Mouse (Mus musculus) hindbrain, embryonic 14.5 days (tissue): ENCODE measurements around the gene Pax6. TPM values are rescaled to one million over a fixed set of nuclear protein-coding genes. Genes with fewer than 3 reads are reported as not detected.

Source experiments
- ATAC-seq: fragments of 200-750 bp; cut with Nextera tagmentation; 2 replicates; pipeline ENCODE4 v1.8.0; 2017; ENCODE audit warnings: moderate number of reproducible peaks, mild to moderate bottlenecking, moderate TSS enrichment, moderate library complexity; ENCODE audit not compliant: low FRiP score
- DNase-seq: peaks from one replicate; pipeline ENCODE4 v3.0.0-alpha.2; 2015; ENCODE audit warnings: low spot score
- H3K27ac ChIP-seq: fragments of 300-500 bp; sonication (generic); 2 replicates; pipeline ENCODE4 v1.5.1; 2014; ENCODE audit warnings: mild to moderate bottlenecking, moderate library complexity
- H3K27me3 ChIP-seq: fragments of 300-500 bp; sonication (generic); 2 replicates; pipeline ENCODE4 v1.6.1; 2014; ENCODE audit warnings: mild to moderate bottlenecking, low read length, mixed read lengths; ENCODE audit not compliant: control insufficient read depth, insufficient read depth
- H3K36me3 ChIP-seq: fragments of 300-500 bp; sonication (generic); replicated peaks from 2 replicates; pipeline ENCODE4 v1.6.1; 2014; ENCODE audit not compliant: control insufficient read depth, insufficient read depth
- H3K4me1 ChIP-seq: fragments of 300-500 bp; sonication (generic); replicated peaks from 2 replicates; pipeline ENCODE4 v1.6.1; 2014; ENCODE audit warnings: antibody characterized with exemption, low read length, mixed read lengths; ENCODE audit not compliant: control insufficient read depth, insufficient read depth
- H3K4me2 ChIP-seq: fragments of 300-500 bp; sonication (generic); replicated peaks from 2 replicates; pipeline ENCODE4 v1.6.1; 2014; ENCODE audit warnings: mild to moderate bottlenecking, moderate library complexity
- H3K4me3 ChIP-seq: fragments of 300-500 bp; sonication (generic); replicated peaks from 2 replicates; pipeline ENCODE4 v1.5.1; 2014; ENCODE audit warnings: mild to moderate bottlenecking, low read length
- H3K9ac ChIP-seq: fragments of 300-500 bp; sonication (generic); 2 replicates; pipeline ENCODE4 v1.6.1; 2014
- H3K9me3 ChIP-seq: fragments of 300-500 bp; sonication (generic); 2 replicates; pipeline ENCODE4 v1.6.1; 2016; ENCODE audit warnings: low read length; ENCODE audit not compliant: control insufficient read depth
- WGBS: fragments of 180-500 bp; shearing (Covaris S2); extraction: QIAGEN DNeasy Blood & Tissue Kit; methylation state at CpG from one replicate; pipeline ENCODE4 v1.1.7; 2014; 5-methylcytosine and 5-hydroxymethylcytosine counted together
- polyA plus RNA-seq: library from polyadenylated mRNA; unstranded; fragments of >200 nt; fragmentation: Nextera tagmentation; extraction: Ambion mirVana; gene quantifications from 2 replicates; pipeline ENCODE4 v1.2.1, GENCODE M21; 2014

Gene Pax6
- polyA plus RNA-seq, 1 experiment from 2014 or later = 26.9 TPM

DNA sequence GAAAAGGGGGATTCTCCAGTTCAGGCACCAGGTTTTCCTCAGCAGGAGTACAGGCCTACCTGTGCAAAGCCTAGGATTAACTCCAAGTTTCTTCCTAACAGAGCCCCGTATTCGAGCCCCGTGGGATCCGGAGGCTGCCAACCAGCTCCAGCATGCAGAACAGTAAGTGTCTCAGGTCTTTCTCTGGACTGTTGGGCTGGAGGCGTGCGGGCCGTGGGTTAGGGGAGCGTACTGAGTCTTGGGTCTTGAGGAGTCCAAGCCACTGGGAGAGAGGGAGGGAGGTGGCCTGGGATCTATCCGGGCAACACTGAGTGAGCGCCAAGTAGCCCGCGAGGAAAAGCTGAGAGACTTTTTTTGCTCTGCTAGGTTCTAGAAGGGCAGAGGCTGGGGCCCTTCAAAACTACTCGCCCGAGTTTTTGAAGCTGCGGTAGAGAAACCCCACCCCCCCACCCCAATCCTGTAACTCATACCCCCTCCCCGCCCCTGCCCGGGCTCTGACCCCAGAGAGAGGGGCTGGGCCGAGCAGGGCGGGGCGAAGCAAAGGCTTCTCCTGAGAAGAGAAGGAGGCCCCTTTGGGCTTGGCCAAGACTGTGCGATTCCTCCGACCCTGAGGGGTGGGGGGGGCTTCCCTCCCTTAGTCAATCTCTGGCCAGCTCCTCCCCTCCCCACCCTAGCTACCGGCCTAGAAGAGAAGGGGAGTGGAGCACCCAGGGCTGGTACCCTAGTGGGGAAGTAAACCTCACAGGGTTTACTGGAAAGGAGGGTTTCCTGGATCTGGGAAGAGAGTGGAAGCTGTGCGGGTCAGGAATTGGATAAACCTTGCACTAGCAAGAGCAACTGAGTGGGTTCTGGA, 11.7 kb downstream of the Pax6 start:
- peaks cover 83% of the 10 kb centered on the region for H3K27me3 ChIP-seq

DNA sequence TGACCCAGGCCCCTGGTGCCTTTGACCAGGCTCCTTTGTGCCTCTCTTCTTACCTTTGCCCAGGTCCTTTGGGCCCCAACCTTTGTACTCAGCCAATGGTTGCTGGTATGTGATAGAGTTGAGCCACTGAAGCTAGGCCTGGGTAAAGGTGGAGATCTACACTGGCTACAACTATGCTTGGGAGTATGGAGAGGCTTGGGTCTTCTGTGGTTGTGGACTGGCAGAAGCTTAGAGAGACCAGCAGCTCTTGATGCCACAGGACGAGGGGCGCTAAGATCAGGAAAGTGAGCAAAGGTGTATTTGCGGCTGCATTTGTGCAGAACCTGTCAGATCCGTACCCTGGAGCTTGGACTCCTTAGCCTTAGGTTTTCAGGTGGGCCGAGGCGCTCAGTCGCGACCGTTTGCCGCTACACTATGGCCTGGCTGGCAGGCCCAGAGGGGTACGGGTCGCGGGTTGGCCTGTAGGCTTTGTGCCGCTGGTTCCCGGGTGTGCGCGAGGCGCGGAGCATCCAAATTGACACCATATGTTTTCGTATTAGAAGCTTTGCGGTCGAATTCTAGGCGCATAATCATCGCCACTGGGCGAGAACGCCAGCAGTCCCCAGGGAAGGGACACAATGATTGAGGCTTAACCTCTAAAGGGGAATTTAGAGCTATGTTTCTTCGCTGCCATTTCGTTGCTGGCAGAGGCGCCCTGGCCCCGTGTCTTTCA, 12.5 kb downstream of the Pax6 start:
- peak; percentile 44 for DNase-seq
- Histone ChIP-seq H3K4me1 (no peaks in the 10 kb centered on the region), H3K27ac (peak overlapping the region; percentile 26; the same call in 1 of the 2 replicates), H3K36me3 (no peaks in the 10 kb centered on the region), H3K9me3 (no peaks in the 10 kb centered on the region), H3K4me2 (peak overlapping the region; percentile 41), H3K4me3 (peak overlapping the region; percentile 17), H3K27me3 (peaks cover 83% of the 10 kb centered on the region), H3K9ac (peak overlapping the region; percentile 40)
- WGBS = 4% methylated on average over 30 of the region's 30 CpGs
- ATAC-seq = no peak; the same call in 1 of the 2 replicates

More for the DNA sequence above, 11.7 kb downstream of the Pax6 start:
- DNase-seq = no peak
- 6% methylated on average over 22 of the region's 24 CpGs for WGBS
- Histone ChIP-seq H3K36me3 (no peaks in the 10 kb centered on the region), H3K4me2 (peak overlapping the region; percentile 41), H3K27ac (peak overlapping the region; percentile 26; the same call in 1 of the 2 replicates), H3K9ac (peak overlapping the region; percentile 40; the same call in 1 of the 2 replicates), H3K4me1 (no peaks in the 10 kb centered on the region), H3K9me3 (no peaks in the 10 kb centered on the region), H3K4me3 (peak overlapping the region; percentile 39)
- peak; percentile 74 for ATAC-seq

DNA sequence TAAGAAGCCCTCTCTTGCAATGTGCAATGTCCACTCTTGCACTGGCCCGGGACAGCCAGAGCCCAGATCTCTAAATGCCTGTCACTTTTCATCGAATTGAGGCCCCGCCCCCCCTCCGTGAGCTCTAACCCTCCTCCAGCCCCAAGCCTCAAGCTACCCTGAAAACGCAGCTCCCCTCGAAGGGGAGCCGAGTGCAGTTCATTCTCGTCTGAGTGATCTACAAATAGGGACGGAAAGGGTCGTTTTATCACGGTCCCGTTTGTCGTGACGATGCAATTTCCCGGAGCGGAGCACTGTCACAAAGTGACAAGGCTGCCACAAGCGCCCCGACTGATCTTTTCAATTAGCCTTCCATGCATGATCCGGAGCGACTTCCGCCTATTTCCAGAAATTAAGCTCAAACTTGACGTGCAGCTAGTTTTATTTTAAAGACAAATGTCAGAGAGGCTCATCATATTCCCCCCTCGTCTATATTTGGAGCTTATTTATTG, 13.4 kb downstream of the Pax6 start:
- no peaks in the 10 kb centered on the region for H3K4me1 ChIP-seq
- H3K27ac ChIP-seq = peak overlapping the region; percentile 26; the same call in 1 of the 2 replicates
- H3K9me3 ChIP-seq = no peaks in the 10 kb centered on the region
- H3K4me2 ChIP-seq = peak overlapping the region; percentile 41
- H3K9ac ChIP-seq = no peak overlapping the region
- ATAC-seq (no peak), DNase-seq (peak; percentile 61)
- peak overlapping the region; percentile 17 for H3K4me3 ChIP-seq
- H3K27me3 ChIP-seq = peaks cover 78% of the 10 kb centered on the region
- H3K36me3 ChIP-seq = no peaks in the 10 kb centered on the region
- under 1% methylated on average over 23 of the region's 23 CpGs for WGBS

DNA sequence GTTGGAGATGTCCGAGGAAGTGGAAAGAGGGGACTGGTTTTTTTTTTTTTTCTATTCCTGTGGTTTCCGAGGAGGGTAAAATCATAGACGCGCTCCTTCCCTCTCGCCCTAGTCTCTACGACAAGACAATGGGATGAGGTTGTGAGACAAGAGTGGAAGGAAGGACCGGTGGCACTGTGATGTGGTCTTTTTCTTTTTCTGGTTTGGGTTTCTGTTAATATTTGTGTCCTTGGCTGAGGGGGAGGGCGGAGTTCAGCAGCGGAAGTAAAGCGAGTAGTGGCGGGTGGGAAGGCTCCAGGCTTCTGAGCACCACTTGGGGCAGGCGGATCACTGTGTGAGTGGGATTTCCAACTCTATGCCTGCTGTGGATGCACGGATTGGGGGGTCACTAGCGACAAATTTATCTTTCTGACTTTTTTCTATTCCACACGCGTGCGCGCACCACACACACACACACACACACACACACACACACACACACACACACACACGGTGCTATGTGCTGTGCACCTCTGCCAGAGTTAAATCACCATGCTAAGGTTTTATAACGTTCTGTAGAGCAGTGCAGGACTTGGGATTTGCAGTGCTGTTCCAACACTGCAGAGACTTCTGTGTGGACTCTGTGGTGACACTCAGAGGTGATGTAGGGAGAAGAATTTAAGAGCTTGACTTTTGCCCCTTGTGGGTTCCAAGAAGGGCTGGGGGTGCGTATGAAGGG, 14.1 kb downstream of the Pax6 start:
- ATAC-seq (no peak), DNase-seq (peak; percentile 31)
- no peaks in the 10 kb centered on the region for H3K9me3 ChIP-seq
- 7% methylated on average over 21 of the region's 21 CpGs for WGBS
- peak overlapping the region; percentile 17 for H3K4me3 ChIP-seq
- no peak overlapping the region for H3K27ac ChIP-seq
- H3K4me2 ChIP-seq = peak overlapping the region; percentile 41
- peaks cover 78% of the 10 kb centered on the region for H3K27me3 ChIP-seq
- no peaks in the 10 kb centered on the region for H3K36me3 ChIP-seq
- no peak overlapping the region for H3K9ac ChIP-seq
- H3K4me1 ChIP-seq = no peaks in the 10 kb centered on the region

DNA sequence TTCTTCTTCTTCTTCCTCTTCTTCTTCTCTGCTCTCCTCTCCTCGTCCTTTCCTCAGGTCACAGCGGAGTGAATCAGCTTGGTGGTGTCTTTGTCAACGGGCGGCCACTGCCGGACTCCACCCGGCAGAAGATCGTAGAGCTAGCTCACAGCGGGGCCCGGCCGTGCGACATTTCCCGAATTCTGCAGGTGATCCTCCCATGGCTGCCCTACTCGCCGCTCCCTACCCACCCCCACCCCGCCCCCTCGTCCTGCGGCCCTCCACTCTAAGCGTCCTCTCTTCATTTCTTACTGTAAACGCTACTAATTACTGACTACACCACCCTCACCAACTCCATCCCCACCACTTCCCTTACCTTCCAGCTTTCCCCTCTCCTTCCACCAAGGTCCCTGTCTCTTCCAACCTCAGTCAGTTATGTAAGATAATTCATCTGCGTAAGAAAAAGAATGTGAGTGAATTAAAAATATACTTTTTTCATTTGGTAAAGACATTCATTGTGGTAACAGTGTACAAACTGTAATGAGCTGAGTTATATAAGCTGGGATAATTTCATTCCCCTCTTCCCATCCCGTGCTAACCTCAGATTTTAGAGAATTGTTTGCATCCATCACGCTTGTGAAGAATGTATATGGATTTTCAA, 15.2 kb downstream of the Pax6 start:
- H3K4me3 ChIP-seq = peak overlapping the region; percentile 4; the same call in 1 of the 2 replicates
- DNase-seq (no peak), ATAC-seq (no peak)
- H3K36me3 ChIP-seq = no peaks in the 10 kb centered on the region
- no peak overlapping the region for H3K27ac ChIP-seq
- H3K27me3 ChIP-seq = peaks cover 80% of the 10 kb centered on the region
- H3K4me2 ChIP-seq = peak overlapping the region; percentile 23; the same call in 1 of the 2 replicates
- H3K4me1 ChIP-seq = peaks cover 6% of the 10 kb centered on the region
- WGBS = 17% methylated on average over 22 of the region's 22 CpGs
- H3K9ac ChIP-seq = no peak overlapping the region
- no peaks in the 10 kb centered on the region for H3K9me3 ChIP-seq

- H3K4me1 ChIP-seq = peaks cover 15% of the 10 kb centered on the region
- H3K27ac ChIP-seq = no peak overlapping the region
- peak overlapping the region; percentile 18 for H3K4me2 ChIP-seq
- H3K9me3 ChIP-seq = no peaks in the 10 kb centered on the region
- peaks cover 81% of the 10 kb centered on the region for H3K27me3 ChIP-seq
- no peaks in the 10 kb centered on the region for H3K36me3 ChIP-seq
- WGBS = 40% methylated on average over 11 of the region's 11 CpGs
- H3K4me3 ChIP-seq = no peak overlapping the region
- no peak for DNase-seq
- ATAC-seq = no peak
- H3K9ac ChIP-seq = no peak overlapping the region
Measured at GRCm38 (mm10) chr2:105684991-105685650, 16.4 kb downstream of the Pax6 start.

DNA sequence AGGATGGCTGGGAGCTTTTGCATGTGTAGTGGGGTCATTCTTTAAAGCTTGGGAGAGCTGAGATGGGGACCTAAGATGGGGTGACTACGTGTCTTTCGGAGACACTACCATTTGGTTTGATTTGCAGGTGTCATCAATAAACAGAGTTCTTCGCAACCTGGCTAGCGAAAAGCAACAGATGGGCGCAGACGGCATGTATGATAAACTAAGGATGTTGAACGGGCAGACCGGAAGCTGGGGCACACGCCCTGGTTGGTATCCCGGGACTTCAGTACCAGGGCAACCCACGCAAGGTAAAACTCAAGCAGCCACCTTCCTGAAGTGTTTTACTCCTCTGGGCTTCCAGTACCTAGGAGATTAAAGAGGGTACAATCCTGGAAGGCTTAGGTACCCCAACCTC, 17.0 kb downstream of the Pax6 start:
- no peak overlapping the region for H3K4me3 ChIP-seq
- no peak for DNase-seq
- H3K4me2 ChIP-seq = peak overlapping the region; percentile 18; the same call in 1 of the 2 replicates

More for the DNA sequence above, 17.0 kb downstream of the Pax6 start:
- Histone ChIP-seq H3K4me1 (peaks cover 15% of the 10 kb centered on the region), H3K9me3 (no peaks in the 10 kb centered on the region), H3K36me3 (no peaks in the 10 kb centered on the region), H3K27ac (no peak overlapping the region), H3K27me3 (peaks cover 81% of the 10 kb centered on the region), H3K9ac (no peak overlapping the region)
- 39% methylated on average over 11 of the region's 11 CpGs for whole genome bisulfite sequencing
- no peak for ATAC-seq
